Mouse (Mus musculus) kidney, postnatal 36 days (tissue): Measurements from ENCODE around the gene Olfr119.
"Not testable (repeated sequence)": the region's sequence is repeated elsewhere in the genome, so short reads cannot be mapped to it uniquely, and the experiment has no call there.

Experiments
- DNase-seq, 2 experiments: peaks; one replicate each; pipeline ENCODE4 v3.0.0; 2021 to 2022; ENCODE audit warnings: mixed read lengths in 2 of 2

Olfr119 gene

DNA sequence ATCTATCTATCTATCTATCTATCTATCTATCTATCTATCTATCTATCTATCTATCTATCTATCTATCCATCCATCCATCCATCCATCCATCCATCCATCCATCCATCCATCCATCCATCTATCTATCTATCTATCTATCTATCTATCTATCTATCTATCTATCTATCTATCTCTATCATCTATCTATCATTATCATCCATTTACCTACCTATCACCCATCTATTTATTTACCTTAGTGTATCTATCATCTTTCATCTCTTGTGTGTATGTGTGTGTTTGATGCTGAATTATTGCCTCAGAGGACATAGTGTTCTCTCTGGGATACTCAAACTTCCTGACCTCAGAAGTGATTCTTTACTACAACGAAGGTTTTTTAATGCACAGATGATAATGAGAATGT, at the start of gene Olfr119:
Olfr119 (plus strand) TSS at position 301 of the 400 bp plus-strand sequence.
- DNase-seq: not testable (repeated sequence)

DNA sequence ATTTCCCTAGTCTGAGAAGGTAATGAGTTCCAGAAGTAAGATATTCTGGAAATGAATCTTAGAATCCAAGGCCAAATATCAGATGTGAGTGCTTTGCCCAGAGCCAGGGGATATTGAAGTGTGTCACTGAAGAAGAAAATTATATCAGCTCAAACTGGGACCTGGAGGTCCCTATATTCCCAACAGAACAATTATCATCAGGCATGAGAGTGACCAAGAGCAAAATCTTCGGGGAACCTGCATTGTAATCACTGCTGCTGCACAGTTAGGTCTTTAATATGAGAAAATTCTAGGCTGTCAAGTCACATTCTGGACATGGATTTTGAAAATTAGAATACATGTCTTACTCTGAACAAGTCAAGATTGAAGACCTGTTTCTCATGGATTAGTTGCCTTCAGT, 32.7 kb upstream of the Olfr119 start, which contains the start of gene Olfr117:
Olfr117 (minus strand) TSS at position 101 of the 400 bp plus-strand sequence.
- DNase-seq: no peak

DNA sequence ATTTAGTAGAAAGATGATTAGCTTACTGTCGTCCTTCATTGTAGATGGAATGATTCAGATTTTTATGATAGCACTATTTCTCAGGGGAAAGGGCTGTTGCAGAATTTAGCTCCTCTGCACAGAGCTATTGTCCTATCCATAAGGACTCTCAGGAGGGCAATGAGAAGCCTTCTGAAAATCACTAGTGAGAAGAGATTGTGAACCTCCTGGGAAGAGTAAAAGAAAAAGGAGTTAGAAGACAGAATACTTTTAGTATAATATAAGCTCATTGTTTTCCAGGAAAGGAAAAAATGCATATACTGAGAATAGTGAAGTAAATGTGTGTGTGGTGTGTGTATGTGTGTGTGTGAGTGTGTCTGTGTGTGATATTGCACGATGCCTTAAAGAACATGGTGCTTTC, 29.7 kb upstream of the Olfr119 start, which contains the start of gene Olfr118:
Olfr118 (plus strand) TSS at position 301 of the 400 bp plus-strand sequence.
- DNase-seq: no peak

DNA sequence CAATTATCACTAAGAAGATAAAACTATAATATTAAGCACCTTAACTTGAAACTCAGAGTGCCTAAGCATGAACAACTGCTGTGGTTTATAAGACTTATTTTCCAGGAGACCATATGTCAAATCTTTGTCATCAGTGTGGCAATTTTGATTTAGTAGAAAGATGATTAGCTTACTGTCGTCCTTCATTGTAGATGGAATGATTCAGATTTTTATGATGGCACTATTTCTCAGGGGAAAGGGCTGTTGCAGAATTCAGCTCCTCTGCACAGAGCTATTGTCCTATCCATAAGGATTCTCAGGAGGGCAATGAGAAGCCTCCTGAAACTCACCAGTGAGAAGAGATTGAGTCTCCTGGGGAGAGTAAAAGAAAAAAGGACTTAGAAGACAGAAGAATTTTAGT, 25.1 kb downstream of the Olfr119 start, which contains the start of gene Olfr120:
Olfr120 (plus strand) TSS at position 301 of the 400 bp plus-strand sequence.
- DNase-seq: no peak

DNA sequence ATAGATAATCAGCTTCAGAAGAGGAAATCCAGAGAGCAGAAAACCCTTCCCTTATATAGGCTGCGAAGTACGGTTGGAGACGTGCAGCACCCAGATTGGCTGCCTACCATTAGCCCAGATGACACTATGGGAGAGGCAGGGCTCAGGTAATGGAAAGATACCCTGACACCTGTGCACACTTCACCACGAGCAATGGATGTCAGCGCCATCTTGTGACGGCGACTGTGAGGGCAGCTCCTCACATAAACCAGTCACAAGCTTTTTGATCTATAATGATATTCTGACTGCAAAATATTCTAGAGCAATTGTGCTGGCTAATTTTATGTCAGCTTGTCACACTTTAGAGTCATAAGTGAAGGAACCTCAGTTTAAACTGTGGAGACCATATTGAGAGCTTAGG, 41.7 kb downstream of the Olfr119 start:
- no peak for DNase-seq
